Mouse (Mus musculus) embryo, embryonic 11 days (tissue): Measurements from ENCODE around the gene Efcab14.

Experiments used
- DNase-seq: peaks from one replicate; pipeline ENCODE4 v3.0.0-alpha.2; 2015

Efcab14 gene

GRCm38 (mm10) chr4:115780269-115780668, 42.7 kb downstream of the Efcab14 start:
- no peak for DNase-seq

GRCm38 (mm10) chr4:115780918-115781317, 43.4 kb downstream of the Efcab14 start, which contains the start of gene Tex38:
TSS of gene Tex38 (minus strand) at chr4:115781018.
- DNase-seq = no peak

- no peak for DNase-seq
Measured at GRCm38 (mm10) chr4:115782026-115782805, 44.7 kb downstream of the Efcab14 start.

- DNase-seq = peak; percentile 84
Measured at GRCm38 (mm10) chr4:115784769-115785510, 47.4 kb downstream of the Efcab14 start, which contains the start of gene Atpaf1. TSS of gene Atpaf1 (plus strand) at chr4:115784812.

GRCm38 (mm10) chr4:115785511-115786034, 48.0 kb downstream of the Efcab14 start:
- no peak for DNase-seq

GRCm38 (mm10) chr4:115790864-115791263, 53.3 kb downstream of the Efcab14 start:
- no peak for DNase-seq

- DNase-seq = no peak
Measured at GRCm38 (mm10) chr4:115795360-115795759, 57.8 kb downstream of the Efcab14 start.

GRCm38 (mm10) chr4:115799981-115800380, 62.4 kb downstream of the Efcab14 start:
- DNase-seq = no peak

- no peak for DNase-seq
Measured at GRCm38 (mm10) chr4:115812326-115812725, 74.8 kb downstream of the Efcab14 start.

GRCm38 (mm10) chr4:115815606-115816005, 78.1 kb downstream of the Efcab14 start:
- no peak for DNase-seq

GRCm38 (mm10) chr4:115820199-115820598, 82.7 kb downstream of the Efcab14 start:
- DNase-seq = no peak

GRCm38 (mm10) chr4:115820944-115821343, 83.4 kb downstream of the Efcab14 start:
- DNase-seq = no peak

GRCm38 (mm10) chr4:115821431-115821830, 83.9 kb downstream of the Efcab14 start:
- no peak for DNase-seq

- no peak for DNase-seq
Measured at GRCm38 (mm10) chr4:115821928-115822327, 84.4 kb downstream of the Efcab14 start.

- no peak for DNase-seq
Measured at GRCm38 (mm10) chr4:115824178-115824577, 86.6 kb downstream of the Efcab14 start.

- DNase-seq = no peak
Measured at GRCm38 (mm10) chr4:115825271-115825670, 87.7 kb downstream of the Efcab14 start.
